7 mouse cellular contexts compared by ENCODE assay signal in the genomic region with DNA sequence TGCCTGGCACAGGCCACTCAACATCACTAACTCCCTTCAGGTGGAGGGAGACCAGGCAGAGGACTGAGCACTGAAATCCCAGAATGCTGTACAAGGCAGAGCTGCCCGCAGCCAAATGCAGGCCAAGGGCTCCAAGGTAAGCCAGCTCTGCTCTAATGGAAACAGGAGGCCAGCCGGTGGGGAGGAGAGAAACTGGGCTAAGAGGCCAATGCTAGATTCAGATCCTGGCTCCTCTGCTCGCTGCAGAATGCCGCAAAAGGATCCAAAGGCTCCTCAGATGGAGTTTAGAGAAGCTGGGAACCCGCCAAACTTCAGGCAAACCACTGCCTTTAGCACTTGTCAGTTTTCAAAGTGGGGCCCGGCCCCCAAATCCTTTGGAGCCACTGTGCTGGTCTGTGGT.
"Had no signal": no experiment of that assay in that cellular context is flagged by ENCODE, and none has a peak within 500 bp of the region (broad histone marks: within the 10 kb centered on the region; RNA-seq: fewer than 3 reads in every experiment).

No protein-coding gene starts in this region.

- DNase-seq: kidney, postnatal 25 days; layer of hippocampus, adult 9-11 months; liver; liver, embryonic 13.5 days; liver, postnatal 0 days; lung, postnatal 14 days; thymus, postnatal 4 days had no signal
